Mouse (Mus musculus) neural tube, embryonic 13.5 days (tissue): ENCODE measurements around the gene Tcf7l1. TPM values are rescaled to one million over a fixed set of nuclear protein-coding genes. Genes with fewer than 3 reads are reported as not detected.

ENCODE experiments used
- ATAC-seq: fragments of 200-750 bp; cut with Nextera tagmentation; 2 replicates; pipeline ENCODE4 v1.8.0; 2017; ENCODE audit warnings: low read depth, mild to moderate bottlenecking, moderate TSS enrichment, moderate library complexity
- H3K27ac ChIP-seq: fragments of 300-500 bp; sonication (generic); replicated peaks from 2 replicates; pipeline ENCODE4 v1.5.1; 2015; ENCODE audit warnings: moderate library complexity, mild to moderate bottlenecking, inconsistent platforms
- H3K27me3 ChIP-seq: fragments of 300-500 bp; sonication (generic); 2 replicates; pipeline ENCODE4 v1.6.1; 2015; ENCODE audit warnings: mild to moderate bottlenecking, inconsistent platforms
- H3K36me3 ChIP-seq: fragments of 300-500 bp; sonication (generic); 2 replicates; pipeline ENCODE4 v1.6.1; 2015; ENCODE audit warnings: mild to moderate bottlenecking, inconsistent platforms
- H3K4me1 ChIP-seq: fragments of 300-500 bp; sonication (generic); replicated peaks from 2 replicates; pipeline ENCODE4 v1.6.1; 2015; ENCODE audit warnings: inconsistent platforms
- H3K4me2 ChIP-seq: fragments of 300-500 bp; sonication (generic); 2 replicates; pipeline ENCODE4 v1.6.1; 2015; ENCODE audit warnings: inconsistent platforms, mild to moderate bottlenecking, moderate library complexity
- H3K4me3 ChIP-seq: fragments of 300-500 bp; sonication (generic); 2 replicates; pipeline ENCODE4 v1.5.1; 2015; ENCODE audit warnings: mild to moderate bottlenecking, inconsistent platforms
- H3K9ac ChIP-seq: fragments of 300-500 bp; sonication (generic); 2 replicates; pipeline ENCODE4 v1.6.1; 2015; ENCODE audit warnings: moderate library complexity, mild to moderate bottlenecking, inconsistent platforms
- H3K9me3 ChIP-seq: fragments of 300-500 bp; sonication (generic); 2 replicates; pipeline ENCODE4 v1.6.1; 2016; ENCODE audit warnings: inconsistent platforms
- WGBS: fragments of 180-500 bp; shearing (Covaris S2); methylation state at CpG from one replicate; pipeline ENCODE4 v1.1.7; 2015; 5-methylcytosine and 5-hydroxymethylcytosine counted together
- polyA plus RNA-seq: library from polyadenylated mRNA; unstranded; fragments of >200 nt; fragmentation: Nextera tagmentation; extraction: Ambion mirVana; gene quantifications from 2 replicates; pipeline ENCODE4 v1.2.1, GENCODE M21; 2015

Tcf7l1 gene
- polyA plus RNA-seq, 1 experiment from 2014 or later: 11.8 TPM

GRCm38 (mm10) chr6:72754215-72754614 lies 34.8 kb downstream of the Tcf7l1 start:
- Histone ChIP-seq H3K4me3 (no peak overlapping the region), H3K9ac (no peak overlapping the region), H3K4me1 (peaks cover 26% of the 10 kb centered on the region), H3K27me3 (no peaks in the 10 kb centered on the region), H3K9me3 (no peaks in the 10 kb centered on the region), H3K4me2 (no peak overlapping the region), H3K36me3 (no peaks in the 10 kb centered on the region), H3K27ac (no peak overlapping the region)
- WGBS: 27% methylated on average over 9 of the region's 9 CpGs
- no peak for ATAC-seq

- no peak overlapping the region for H3K27ac ChIP-seq
- H3K4me3 ChIP-seq: no peak overlapping the region
- peaks cover 30% of the 10 kb centered on the region for H3K4me1 ChIP-seq
- H3K4me2 ChIP-seq: no peak overlapping the region
- no peak for ATAC-seq
- no peaks in the 10 kb centered on the region for H3K27me3 ChIP-seq
- no peaks in the 10 kb centered on the region for H3K36me3 ChIP-seq
- no peaks in the 10 kb centered on the region for H3K9me3 ChIP-seq
- WGBS: 69% methylated on average over 8 of the region's 8 CpGs
- no peak overlapping the region for H3K9ac ChIP-seq
Observed at GRCm38 (mm10) chr6:72753782-72754181, 35.3 kb downstream of the Tcf7l1 start.

- Histone ChIP-seq H3K4me1 (peaks cover 40% of the 10 kb centered on the region), H3K4me3 (no peak overlapping the region), H3K27ac (no peak overlapping the region), H3K9ac (no peak overlapping the region), H3K4me2 (no peak overlapping the region), H3K27me3 (no peaks in the 10 kb centered on the region), H3K36me3 (no peaks in the 10 kb centered on the region), H3K9me3 (no peaks in the 10 kb centered on the region)
- ATAC-seq: no peak
- 83% methylated on average over 15 of the region's 15 CpGs for WGBS
Observed at GRCm38 (mm10) chr6:72752824-72753223, 36.2 kb downstream of the Tcf7l1 start.

GRCm38 (mm10) chr6:72751210-72751609 lies 37.8 kb downstream of the Tcf7l1 start:
- H3K4me3 ChIP-seq: no peak overlapping the region
- no peak overlapping the region for H3K27ac ChIP-seq
- no peaks in the 10 kb centered on the region for H3K27me3 ChIP-seq
- H3K4me1 ChIP-seq: peaks cover 49% of the 10 kb centered on the region
- no peaks in the 10 kb centered on the region for H3K36me3 ChIP-seq
- no peak for ATAC-seq
- WGBS: 89% methylated on average over 1 of the region's 1 CpGs
- no peak overlapping the region for H3K4me2 ChIP-seq
- H3K9me3 ChIP-seq: no peaks in the 10 kb centered on the region
- H3K9ac ChIP-seq: no peak overlapping the region

- peaks cover 42% of the 10 kb centered on the region for H3K4me1 ChIP-seq
- ATAC-seq: no peak
- WGBS: 21% methylated on average over 5 of the region's 5 CpGs
Observed at GRCm38 (mm10) chr6:72748882-72749437, 40.1 kb downstream of the Tcf7l1 start.

GRCm38 (mm10) chr6:72748421-72748820 lies 40.6 kb downstream of the Tcf7l1 start:
- WGBS: 1% methylated on average over 2 of the region's 2 CpGs
- no peak for ATAC-seq
- Histone ChIP-seq H3K9ac (no peak overlapping the region), H3K4me1 (peaks cover 44% of the 10 kb centered on the region), H3K27me3 (no peaks in the 10 kb centered on the region), H3K36me3 (no peaks in the 10 kb centered on the region), H3K4me3 (no peak overlapping the region), H3K27ac (no peak overlapping the region), H3K9me3 (no peaks in the 10 kb centered on the region), H3K4me2 (no peak overlapping the region)

More at GRCm38 (mm10) chr6:72748882-72749437, 40.1 kb downstream of the Tcf7l1 start:
- Histone ChIP-seq H3K36me3 (no peaks in the 10 kb centered on the region), H3K4me2 (no peak overlapping the region), H3K27ac (no peak overlapping the region), H3K27me3 (no peaks in the 10 kb centered on the region), H3K9me3 (no peaks in the 10 kb centered on the region), H3K4me3 (no peak overlapping the region), H3K9ac (no peak overlapping the region)

GRCm38 (mm10) chr6:72747814-72748213 lies 41.2 kb downstream of the Tcf7l1 start:
- no peak for ATAC-seq
- Histone ChIP-seq H3K27me3 (no peaks in the 10 kb centered on the region), H3K4me2 (no peak overlapping the region), H3K4me3 (no peak overlapping the region), H3K9ac (no peak overlapping the region), H3K36me3 (no peaks in the 10 kb centered on the region), H3K4me1 (peaks cover 44% of the 10 kb centered on the region), H3K27ac (no peak overlapping the region), H3K9me3 (no peaks in the 10 kb centered on the region)
- 80% methylated on average over 11 of the region's 11 CpGs for WGBS

- ATAC-seq: no peak
- H3K4me1 ChIP-seq: peaks cover 41% of the 10 kb centered on the region
Observed at GRCm38 (mm10) chr6:72747156-72747555, 41.9 kb downstream of the Tcf7l1 start.

GRCm38 (mm10) chr6:72745781-72746180 lies 43.3 kb downstream of the Tcf7l1 start:
- Histone ChIP-seq H3K36me3 (no peaks in the 10 kb centered on the region), H3K27me3 (no peaks in the 10 kb centered on the region), H3K9me3 (no peaks in the 10 kb centered on the region), H3K27ac (no peak overlapping the region), H3K4me1 (peaks cover 47% of the 10 kb centered on the region), H3K4me3 (no peak overlapping the region), H3K4me2 (no peak overlapping the region), H3K9ac (no peak overlapping the region)
- ATAC-seq: no peak
- WGBS: 73% methylated on average over 12 of the region's 12 CpGs

More at GRCm38 (mm10) chr6:72747156-72747555, 41.9 kb downstream of the Tcf7l1 start:
- H3K27ac ChIP-seq: no peak overlapping the region
- H3K4me2 ChIP-seq: no peak overlapping the region
- H3K4me3 ChIP-seq: no peak overlapping the region
- 77% methylated on average over 4 of the region's 4 CpGs for WGBS
- no peaks in the 10 kb centered on the region for H3K9me3 ChIP-seq
- H3K36me3 ChIP-seq: no peaks in the 10 kb centered on the region
- H3K9ac ChIP-seq: no peak overlapping the region
- H3K27me3 ChIP-seq: no peaks in the 10 kb centered on the region

- H3K9ac ChIP-seq: no peak overlapping the region
- H3K27ac ChIP-seq: no peak overlapping the region
- 71% methylated on average over 10 of the region's 10 CpGs for WGBS
- H3K27me3 ChIP-seq: no peaks in the 10 kb centered on the region
- no peak for ATAC-seq
- no peak overlapping the region for H3K4me3 ChIP-seq
- no peak overlapping the region for H3K4me2 ChIP-seq
- H3K9me3 ChIP-seq: no peaks in the 10 kb centered on the region
- peaks cover 56% of the 10 kb centered on the region for H3K4me1 ChIP-seq
- no peaks in the 10 kb centered on the region for H3K36me3 ChIP-seq
Observed at GRCm38 (mm10) chr6:72744144-72744800, 44.8 kb downstream of the Tcf7l1 start.

GRCm38 (mm10) chr6:72743624-72744041 lies 45.4 kb downstream of the Tcf7l1 start:
- Histone ChIP-seq H3K27me3 (no peaks in the 10 kb centered on the region), H3K36me3 (no peaks in the 10 kb centered on the region), H3K9me3 (no peaks in the 10 kb centered on the region), H3K9ac (no peak overlapping the region), H3K4me1 (peaks cover 49% of the 10 kb centered on the region), H3K4me3 (no peak overlapping the region), H3K27ac (no peak overlapping the region), H3K4me2 (no peak overlapping the region)
- ATAC-seq: no peak
- 67% methylated on average over 3 of the region's 3 CpGs for WGBS

GRCm38 (mm10) chr6:72742331-72742730 lies 46.7 kb downstream of the Tcf7l1 start:
- H3K4me1 ChIP-seq: peaks cover 36% of the 10 kb centered on the region
- no peak overlapping the region for H3K27ac ChIP-seq
- no peaks in the 10 kb centered on the region for H3K9me3 ChIP-seq
- ATAC-seq: no peak
- no peak overlapping the region for H3K4me3 ChIP-seq
- no peaks in the 10 kb centered on the region for H3K27me3 ChIP-seq
- no peaks in the 10 kb centered on the region for H3K36me3 ChIP-seq
- H3K4me2 ChIP-seq: no peak overlapping the region
- H3K9ac ChIP-seq: no peak overlapping the region
- WGBS: 83% methylated on average over 7 of the region's 7 CpGs
